Mouse (Mus musculus) liver, embryonic 12.5 days (tissue): ENCODE measurements around the gene Raph1. TPM values are rescaled to one million over a fixed set of nuclear protein-coding genes. Genes with fewer than 3 reads are reported as not detected.

Experiments
- ATAC-seq: fragments of 200-750 bp; cut with Nextera tagmentation; 2 replicates; pipeline ENCODE4 v1.8.0; 2017; ENCODE audit warnings: moderate number of reproducible peaks, mild to moderate bottlenecking, moderate library complexity
- H3K27ac ChIP-seq: fragments of 300-500 bp; sonication (generic); 2 replicates; pipeline ENCODE4 v1.5.1; 2016; ENCODE audit warnings: mild to moderate bottlenecking
- H3K27me3 ChIP-seq: fragments of 300-500 bp; sonication (generic); replicated peaks from 2 replicates; pipeline ENCODE4 v1.6.1; 2016; ENCODE audit warnings: mild to moderate bottlenecking, moderate library complexity
- H3K36me3 ChIP-seq: fragments of 300-500 bp; sonication (generic); 2 replicates; pipeline ENCODE4 v1.6.1; 2016; ENCODE audit warnings: mild to moderate bottlenecking, moderate library complexity
- H3K4me1 ChIP-seq: fragments of 300-500 bp; sonication (generic); 2 replicates; pipeline ENCODE4 v1.6.1; 2016
- H3K4me2 ChIP-seq: fragments of 300-500 bp; sonication (generic); 2 replicates; pipeline ENCODE4 v1.6.1; 2016; ENCODE audit warnings: mild to moderate bottlenecking, moderate library complexity
- H3K4me3 ChIP-seq: fragments of 300-500 bp; sonication (generic); 2 replicates; pipeline ENCODE4 v1.5.1; 2016; ENCODE audit warnings: mild to moderate bottlenecking, moderate library complexity
- H3K9ac ChIP-seq: fragments of 300-500 bp; sonication (generic); 2 replicates; pipeline ENCODE4 v1.6.1; 2016; ENCODE audit warnings: mild to moderate bottlenecking, moderate library complexity
- H3K9me3 ChIP-seq: fragments of 300-500 bp; sonication (generic); replicated peaks from 2 replicates; pipeline ENCODE4 v1.6.1; 2016; ENCODE audit warnings: mild to moderate bottlenecking, moderate library complexity
- WGBS: fragments of 180-500 bp; shearing (Covaris S2); methylation state at CpG from one replicate; pipeline ENCODE4 v1.1.7; 2016; ENCODE audit not compliant: insufficient replicate concordance; 5-methylcytosine and 5-hydroxymethylcytosine counted together
- polyA plus RNA-seq: library from polyadenylated mRNA; unstranded; fragments of >200 nt; fragmentation: Nextera tagmentation; extraction: Ambion mirVana; gene quantifications from 2 replicates; pipeline ENCODE4 v1.2.1, GENCODE M21; 2016

Gene Raph1
- polyA plus RNA-seq, 1 experiment from 2014 or later = 51.3 TPM

- 26% methylated on average over 1 of the region's 1 CpGs for WGBS
Measured at GRCm38 (mm10) chr1:60543681-60544080, 23.2 kb downstream of the Raph1 start.

GRCm38 (mm10) chr1:60539272-60539671, 27.6 kb downstream of the Raph1 start:
- no peak overlapping the region for H3K4me2 ChIP-seq
- H3K4me1 ChIP-seq = no peaks in the 10 kb centered on the region
- H3K36me3 ChIP-seq = no peaks in the 10 kb centered on the region
- no peak overlapping the region for H3K4me3 ChIP-seq
- no peaks in the 10 kb centered on the region for H3K9me3 ChIP-seq
- H3K27me3 ChIP-seq = no peaks in the 10 kb centered on the region
- no peak overlapping the region for H3K9ac ChIP-seq
- no peak for ATAC-seq
- no peak overlapping the region for H3K27ac ChIP-seq
- 73% methylated on average over 3 of the region's 3 CpGs for WGBS

More at GRCm38 (mm10) chr1:60543681-60544080, 23.2 kb downstream of the Raph1 start:
- no peak for ATAC-seq
- H3K27me3 ChIP-seq = no peaks in the 10 kb centered on the region
- H3K27ac ChIP-seq = no peak overlapping the region
- H3K4me3 ChIP-seq = no peak overlapping the region
- H3K9ac ChIP-seq = no peak overlapping the region
- no peak overlapping the region for H3K4me2 ChIP-seq
- peaks cover 7% of the 10 kb centered on the region; the same call in 1 of the 2 replicates for H3K9me3 ChIP-seq
- H3K36me3 ChIP-seq = peaks cover 13% of the 10 kb centered on the region
- H3K4me1 ChIP-seq = no peaks in the 10 kb centered on the region

GRCm38 (mm10) chr1:60534932-60535331, 32.0 kb downstream of the Raph1 start:
- no peaks in the 10 kb centered on the region for H3K4me1 ChIP-seq
- no peaks in the 10 kb centered on the region for H3K9me3 ChIP-seq
- H3K27ac ChIP-seq = no peak overlapping the region
- ATAC-seq = no peak
- H3K4me2 ChIP-seq = no peak overlapping the region
- WGBS = 71% methylated on average over 2 of the region's 2 CpGs
- no peak overlapping the region for H3K9ac ChIP-seq
- H3K36me3 ChIP-seq = peaks cover 16% of the 10 kb centered on the region
- no peak overlapping the region for H3K4me3 ChIP-seq
- no peaks in the 10 kb centered on the region for H3K27me3 ChIP-seq

- no peaks in the 10 kb centered on the region for H3K9me3 ChIP-seq
- ATAC-seq = no peak
- WGBS = 29% methylated on average over 2 of the region's 2 CpGs
- H3K4me3 ChIP-seq = no peak overlapping the region
- H3K36me3 ChIP-seq = peaks cover 34% of the 10 kb centered on the region
- no peak overlapping the region for H3K4me2 ChIP-seq
- H3K27me3 ChIP-seq = no peaks in the 10 kb centered on the region
- no peak overlapping the region for H3K9ac ChIP-seq
- H3K27ac ChIP-seq = no peak overlapping the region
- no peaks in the 10 kb centered on the region for H3K4me1 ChIP-seq
Measured at GRCm38 (mm10) chr1:60530636-60531035, 36.3 kb downstream of the Raph1 start.

GRCm38 (mm10) chr1:60530107-60530506, 36.8 kb downstream of the Raph1 start:
- peaks cover 39% of the 10 kb centered on the region for H3K36me3 ChIP-seq
- no peaks in the 10 kb centered on the region for H3K27me3 ChIP-seq

GRCm38 (mm10) chr1:60510584-60510983, 56.3 kb downstream of the Raph1 start:
- H3K4me3 ChIP-seq = no peak overlapping the region
- H3K4me1 ChIP-seq = peaks cover 8% of the 10 kb centered on the region
- no peak overlapping the region for H3K9ac ChIP-seq
- ATAC-seq = no peak
- peaks cover 5% of the 10 kb centered on the region; the same call in 1 of the 2 replicates for H3K36me3 ChIP-seq
- H3K9me3 ChIP-seq = no peaks in the 10 kb centered on the region
- no peak overlapping the region for H3K4me2 ChIP-seq
- no peak overlapping the region for H3K27ac ChIP-seq
- 58% methylated on average over 2 of the region's 2 CpGs for WGBS
- no peaks in the 10 kb centered on the region for H3K27me3 ChIP-seq

More at GRCm38 (mm10) chr1:60530107-60530506, 36.8 kb downstream of the Raph1 start:
- no peak overlapping the region for H3K4me3 ChIP-seq
- no peak overlapping the region for H3K4me2 ChIP-seq
- ATAC-seq = no peak
- H3K9me3 ChIP-seq = no peaks in the 10 kb centered on the region
- no peaks in the 10 kb centered on the region for H3K4me1 ChIP-seq
- WGBS = 76% methylated on average over 6 of the region's 6 CpGs
- H3K9ac ChIP-seq = no peak overlapping the region
- H3K27ac ChIP-seq = no peak overlapping the region

- H3K9ac ChIP-seq = no peak overlapping the region
- no peak overlapping the region for H3K4me3 ChIP-seq
- no peak overlapping the region for H3K4me2 ChIP-seq
- H3K27me3 ChIP-seq = no peaks in the 10 kb centered on the region
- no peak overlapping the region for H3K27ac ChIP-seq
- 50% methylated on average over 5 of the region's 5 CpGs for WGBS
- ATAC-seq = no peak
- no peaks in the 10 kb centered on the region for H3K9me3 ChIP-seq
- no peaks in the 10 kb centered on the region for H3K4me1 ChIP-seq
- peaks cover 23% of the 10 kb centered on the region for H3K36me3 ChIP-seq
Measured at GRCm38 (mm10) chr1:60503456-60503855, 63.4 kb downstream of the Raph1 start.

GRCm38 (mm10) chr1:60493421-60493820, 73.5 kb downstream of the Raph1 start:
- Histone ChIP-seq H3K4me2 (no peak overlapping the region), H3K27ac (no peak overlapping the region), H3K9ac (no peak overlapping the region), H3K27me3 (no peaks in the 10 kb centered on the region), H3K36me3 (peaks cover 51% of the 10 kb centered on the region), H3K9me3 (no peaks in the 10 kb centered on the region), H3K4me1 (no peaks in the 10 kb centered on the region), H3K4me3 (no peak overlapping the region)
- no peak for ATAC-seq
- WGBS = 83% methylated on average over 6 of the region's 6 CpGs

- H3K27ac ChIP-seq = no peak overlapping the region
- no peak overlapping the region for H3K4me3 ChIP-seq
- no peak overlapping the region for H3K9ac ChIP-seq
- H3K27me3 ChIP-seq = no peaks in the 10 kb centered on the region
- H3K4me2 ChIP-seq = no peak overlapping the region
- H3K4me1 ChIP-seq = no peaks in the 10 kb centered on the region
- ATAC-seq = 0 out of 2 replicates have a peak, but pooled peaks have one; percentile 51
- H3K36me3 ChIP-seq = peaks cover 54% of the 10 kb centered on the region
- 81% methylated on average over 5 of the region's 5 CpGs for WGBS
- no peaks in the 10 kb centered on the region for H3K9me3 ChIP-seq
Measured at GRCm38 (mm10) chr1:60492404-60492803, 74.5 kb downstream of the Raph1 start.

GRCm38 (mm10) chr1:60490510-60490909, 76.4 kb downstream of the Raph1 start:
- no peak for ATAC-seq
- Histone ChIP-seq H3K36me3 (peaks cover 58% of the 10 kb centered on the region), H3K27me3 (no peaks in the 10 kb centered on the region), H3K9ac (no peak overlapping the region), H3K4me2 (no peak overlapping the region), H3K27ac (no peak overlapping the region), H3K4me1 (no peaks in the 10 kb centered on the region), H3K9me3 (no peaks in the 10 kb centered on the region), H3K4me3 (no peak overlapping the region)
- 65% methylated on average over 4 of the region's 4 CpGs for WGBS

- Histone ChIP-seq H3K4me3 (no peak overlapping the region), H3K9me3 (no peaks in the 10 kb centered on the region), H3K9ac (no peak overlapping the region), H3K27me3 (no peaks in the 10 kb centered on the region), H3K36me3 (peaks cover 58% of the 10 kb centered on the region), H3K4me1 (no peaks in the 10 kb centered on the region), H3K4me2 (no peak overlapping the region), H3K27ac (no peak overlapping the region)
- no peak for ATAC-seq
- 80% methylated on average over 2 of the region's 2 CpGs for WGBS
Measured at GRCm38 (mm10) chr1:60489660-60490059, 77.2 kb downstream of the Raph1 start.

GRCm38 (mm10) chr1:60488635-60489034, 78.3 kb downstream of the Raph1 start:
- Histone ChIP-seq H3K9me3 (no peaks in the 10 kb centered on the region), H3K4me3 (no peak overlapping the region), H3K36me3 (peaks cover 55% of the 10 kb centered on the region), H3K4me2 (no peak overlapping the region), H3K27me3 (no peaks in the 10 kb centered on the region), H3K27ac (no peak overlapping the region), H3K4me1 (no peaks in the 10 kb centered on the region), H3K9ac (no peak overlapping the region)
- ATAC-seq = no peak
- 78% methylated on average over 8 of the region's 8 CpGs for WGBS

GRCm38 (mm10) chr1:60485649-60486048, 81.3 kb downstream of the Raph1 start:
- no peak for ATAC-seq
- Histone ChIP-seq H3K9me3 (no peaks in the 10 kb centered on the region), H3K4me1 (no peaks in the 10 kb centered on the region), H3K27ac (no peak overlapping the region), H3K4me3 (no peak overlapping the region), H3K27me3 (no peaks in the 10 kb centered on the region), H3K9ac (no peak overlapping the region), H3K4me2 (no peak overlapping the region), H3K36me3 (peaks cover 42% of the 10 kb centered on the region)
- WGBS = 67% methylated on average over 3 of the region's 3 CpGs
